Mouse (Mus musculus) MEL (cell line): Measurements from ENCODE around the gene Ssmem1.

ENCODE experiments used
- CTCF ChIP-seq, 3 experiments: IDR thresholded peaks in 2 of 3; conservative IDR thresholded peaks in 1 of 3; 2 replicates each; pipeline ENCODE4 v1.5.1; 2011 to 2012; ENCODE audit warnings: low read length in 3 of 3, low read depth in 2 of 3, mild to moderate bottlenecking in 2 of 3, improper control_type of control experiment in 1 of 3, inconsistent platforms in 1 of 3, mixed read lengths in 1 of 3, moderate library complexity in 1 of 3; ENCODE audit not compliant: control insufficient read depth in 1 of 3, insufficient read depth in 1 of 3, poor library complexity in 1 of 3, severe bottlenecking in 1 of 3
- EP300 ChIP-seq, 2 experiments: IDR thresholded peaks; 2 replicates each; pipeline ENCODE4 v1.6.1; 2011; ENCODE audit warnings: improper control_type of control experiment in 2 of 2, low read length in 2 of 2, low read depth in 1 of 2, mild to moderate bottlenecking in 1 of 2
- ETS1 ChIP-seq: IDR thresholded peaks from 2 replicates; pipeline ENCODE4 v1.6.1; 2012; ENCODE audit warnings: low read depth, mild to moderate bottlenecking, inconsistent platforms, low read length, improper control_type of control experiment, moderate library complexity
- HCFC1 ChIP-seq: IDR thresholded peaks from 2 replicates; pipeline ENCODE4 v1.6.1; 2012; ENCODE audit warnings: low read depth, mild to moderate bottlenecking, inconsistent platforms, low read length, improper control_type of control experiment, moderate library complexity
- MAX ChIP-seq: IDR thresholded peaks from 2 replicates; pipeline ENCODE4 v1.6.1; 2011; ENCODE audit warnings: low read length, improper control_type of control experiment
- MXI1 ChIP-seq: IDR thresholded peaks from 2 replicates; pipeline ENCODE4 v1.6.1; 2011; ENCODE audit warnings: mild to moderate bottlenecking, low read depth, low read length, improper control_type of control experiment
- NELFE ChIP-seq: IDR thresholded peaks from 2 replicates; pipeline ENCODE4 v1.6.1; 2011; ENCODE audit warnings: low read depth, low read length, improper control_type of control experiment
- POLR2A ChIP-seq, 2 experiments: IDR thresholded peaks; 2 replicates each; pipeline ENCODE4 v1.6.1; 2011 to 2012; ENCODE audit warnings: low read length in 2 of 2, mild to moderate bottlenecking in 2 of 2, control low read depth in 1 of 2, improper control_type of control experiment in 1 of 2, low read depth in 1 of 2, moderate library complexity in 1 of 2; ENCODE audit not compliant: control insufficient read depth in 1 of 2, insufficient read depth in 1 of 2, poor library complexity in 1 of 2
- RCOR1 ChIP-seq: IDR thresholded peaks from 2 replicates; pipeline ENCODE4 v1.6.1; 2012; ENCODE audit warnings: low read depth, mild to moderate bottlenecking, inconsistent platforms, low read length, improper control_type of control experiment
- SMC3 ChIP-seq: IDR thresholded peaks from 2 replicates; pipeline ENCODE4 v1.6.1; 2011; ENCODE audit warnings: low read depth, low read length, improper control_type of control experiment
- USF2 ChIP-seq, 2 experiments: IDR thresholded peaks; 2 replicates each; pipeline ENCODE4 v1.6.1; 2011 to 2012; ENCODE audit warnings: improper control_type of control experiment in 2 of 2, low read length in 2 of 2, borderline replicate concordance in 1 of 2, inconsistent platforms in 1 of 2, low read depth in 1 of 2, mild to moderate bottlenecking in 1 of 2; ENCODE audit not compliant: insufficient read depth in 1 of 2

- TF ChIP-seq ETS1 (no peak), HCFC1 (no peak), CTCF (IDR thresholded peaks at IDR 0.05 in 2 of 3, conservative IDR thresholded peaks at IDR 0.05 in 1 of 3; ENCODE audit: control insufficient read depth in 1 of 3, insufficient read depth in 1 of 3, low read depth in 2 of 3, low read length in 3 of 3, poor library complexity in 1 of 3, severe bottlenecking in 1 of 3) (no peak), POLR2A (IDR thresholded peaks at IDR 0.05; ENCODE audit: control insufficient read depth in 1 of 2, insufficient read depth in 1 of 2, low read depth in 1 of 2, low read length in 2 of 2, poor library complexity in 1 of 2) (no peak), MAX (no peak), RCOR1 (no peak), SMC3 (no peak), EP300 (IDR thresholded peaks at IDR 0.05; ENCODE audit: low read depth in 1 of 2, low read length in 2 of 2) (no peak), NELFE (no peak), MXI1 (no peak), USF2 (IDR thresholded peaks at IDR 0.05; ENCODE audit: borderline replicate concordance in 1 of 2, insufficient read depth in 1 of 2, low read depth in 1 of 2, low read length in 2 of 2) (no peak)
Observed at GRCm38 (mm10) chr6:30542277-30542676, 32.6 kb downstream of the Ssmem1 start.
